Mouse (Mus musculus): ENCODE measurements around the gene Rapgef4. TPM values are rescaled to one million over a fixed set of nuclear protein-coding genes. Genes with fewer than 3 reads are reported as not detected.

The Rapgef4 gene
- polyA plus RNA-seq, 1 experiment: 11.4 TPM

DNA sequence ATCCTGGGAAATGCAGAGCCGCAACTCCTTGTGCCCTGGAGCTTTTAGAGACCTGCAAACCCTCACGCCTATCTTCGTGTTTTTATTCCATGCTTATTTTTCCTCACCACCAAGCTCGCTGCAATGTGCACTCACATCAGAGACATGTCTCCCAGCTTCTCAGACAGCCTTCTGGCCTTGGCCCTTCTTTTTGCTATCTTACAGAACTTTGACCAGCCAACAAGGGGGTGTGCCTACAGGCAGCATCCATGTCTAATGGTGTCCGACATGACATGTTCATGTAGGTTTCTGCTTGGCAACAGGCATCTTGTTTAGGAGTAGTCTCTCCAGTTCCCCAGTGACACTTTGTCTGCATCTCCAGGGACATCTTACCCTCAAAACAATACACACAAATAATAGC is 56.3 kb downstream of the Rapgef4 start:
- no peaks in the 10 kb centered on the region for H3K4me1 ChIP-seq (ENCODE audit: control insufficient read depth, insufficient read depth, low read length)
- DNase-seq: no peak
- no peak for TF ChIP-seq POLR2A (IDR thresholded peaks at IDR 0.05; ENCODE audit: borderline replicate concordance, extremely low read depth, low read depth, low read length)
- no peak for TF ChIP-seq CTCF (IDR thresholded peaks at IDR 0.05; ENCODE audit: insufficient read depth, low read length)
- WGBS: 97% methylated on average over 5 of the region's 5 CpGs
- H3K4me3 ChIP-seq (replicated peaks; ENCODE audit: extremely low read depth, low read depth, low read length): no peak overlapping the region

DNA sequence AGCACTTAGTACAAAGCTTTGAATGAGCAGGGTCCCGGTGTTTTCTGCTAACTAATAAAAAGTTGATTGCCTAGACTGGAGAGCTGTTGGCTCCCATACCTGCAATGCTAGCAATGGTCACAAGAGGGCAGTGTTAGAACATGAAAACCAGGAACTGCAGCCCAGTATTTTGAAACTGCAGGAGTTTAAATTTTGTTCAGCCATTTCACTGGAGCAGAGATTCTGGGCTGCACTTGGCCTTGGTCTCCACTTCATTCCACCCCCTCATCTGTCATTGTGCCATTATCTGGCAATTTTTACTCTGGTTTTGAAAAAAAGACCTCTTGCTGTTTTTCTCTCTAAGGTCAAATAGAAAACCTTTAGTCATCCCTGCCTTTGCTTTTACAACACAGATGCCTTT is 57.2 kb downstream of the Rapgef4 start:
- TF ChIP-seq POLR2A (IDR thresholded peaks at IDR 0.05; ENCODE audit: borderline replicate concordance, extremely low read depth, low read depth, low read length) (no peak), CTCF (IDR thresholded peaks at IDR 0.05; ENCODE audit: insufficient read depth, low read length) (peak; percentile 54)
- whole genome bisulfite sequencing: 8% methylated on average over 1 of the region's 1 CpGs
- peak; percentile 78 for DNase-seq
- no peaks in the 10 kb centered on the region for H3K4me1 ChIP-seq (ENCODE audit: control insufficient read depth, insufficient read depth, low read length)
- H3K4me3 ChIP-seq (replicated peaks; ENCODE audit: extremely low read depth, low read depth, low read length): no peak overlapping the region

- no peaks in the 10 kb centered on the region for H3K4me1 ChIP-seq (ENCODE audit: control insufficient read depth, insufficient read depth, low read length)
- TF ChIP-seq POLR2A (IDR thresholded peaks at IDR 0.05; ENCODE audit: borderline replicate concordance, extremely low read depth, low read depth, low read length) (no peak), CTCF (IDR thresholded peaks at IDR 0.05; ENCODE audit: insufficient read depth, low read length) (no peak)
- WGBS: 63% methylated on average over 18 of the region's 18 CpGs
- DNase-seq: peak; percentile 8
- peak overlapping the region; percentile 18 for H3K4me3 ChIP-seq (replicated peaks; ENCODE audit: extremely low read depth, low read depth, low read length)
These were observed 57.7 kb downstream of the Rapgef4 start for GRCm38 (mm10) chr2:72038651-72039251.

GRCm38 (mm10) chr2:72039522-72040045 is 58.5 kb downstream of the Rapgef4 start:
- no peak overlapping the region for H3K4me3 ChIP-seq (replicated peaks; ENCODE audit: extremely low read depth, low read depth, low read length)
- TF ChIP-seq CTCF (IDR thresholded peaks at IDR 0.05; ENCODE audit: insufficient read depth, low read length) (no peak), POLR2A (IDR thresholded peaks at IDR 0.05; ENCODE audit: borderline replicate concordance, extremely low read depth, low read depth, low read length) (no peak)
- 85% methylated on average over 8 of the region's 8 CpGs for WGBS
- no peaks in the 10 kb centered on the region for H3K4me1 ChIP-seq (ENCODE audit: control insufficient read depth, insufficient read depth, low read length)
- no peak for DNase-seq

DNA sequence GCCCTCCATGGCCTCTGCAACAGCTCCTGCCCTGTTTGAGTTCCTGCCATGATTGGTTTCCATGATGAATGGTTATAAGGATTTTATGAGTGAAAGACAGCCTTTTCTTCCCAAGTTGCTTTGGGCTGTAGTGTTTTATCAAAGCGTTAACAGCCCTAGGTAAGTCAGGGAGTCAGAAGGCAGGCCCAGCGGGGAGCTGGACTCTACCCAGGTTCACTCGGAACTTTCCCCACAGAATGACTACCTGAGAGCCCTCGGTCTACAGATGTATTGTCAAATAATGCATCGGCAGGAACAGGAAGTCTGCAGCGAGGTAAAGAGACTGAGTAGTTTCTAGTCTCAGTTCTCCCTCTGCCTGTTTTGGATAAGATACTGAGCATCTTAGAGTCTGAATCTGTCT is 60.0 kb downstream of the Rapgef4 start:
- DNase-seq: no peak
- WGBS: 74% methylated on average over 6 of the region's 6 CpGs
- TF ChIP-seq CTCF (IDR thresholded peaks at IDR 0.05; ENCODE audit: insufficient read depth, low read length) (no peak), POLR2A (IDR thresholded peaks at IDR 0.05; ENCODE audit: borderline replicate concordance, extremely low read depth, low read depth, low read length) (no peak)

GRCm38 (mm10) chr2:72042093-72042492 is 61.1 kb downstream of the Rapgef4 start:
- TF ChIP-seq CTCF (IDR thresholded peaks at IDR 0.05; ENCODE audit: insufficient read depth, low read length) (no peak), POLR2A (IDR thresholded peaks at IDR 0.05; ENCODE audit: borderline replicate concordance, extremely low read depth, low read depth, low read length) (no peak)
- DNase-seq: no peak
- H3K4me3 ChIP-seq (replicated peaks; ENCODE audit: extremely low read depth, low read depth, low read length): no peak overlapping the region
- WGBS: 88% methylated on average over 10 of the region's 10 CpGs
- no peaks in the 10 kb centered on the region for H3K4me1 ChIP-seq (ENCODE audit: control insufficient read depth, insufficient read depth, low read length)

More for the DNA sequence above, 60.0 kb downstream of the Rapgef4 start:
- H3K4me3 ChIP-seq (replicated peaks; ENCODE audit: extremely low read depth, low read depth, low read length): no peak overlapping the region
- H3K4me1 ChIP-seq (ENCODE audit: control insufficient read depth, insufficient read depth, low read length): no peaks in the 10 kb centered on the region

- TF ChIP-seq CTCF (IDR thresholded peaks at IDR 0.05; ENCODE audit: insufficient read depth, low read length): 0 out of 2 replicates have a peak, but pooled peaks have one; percentile 19
- no peak for TF ChIP-seq POLR2A (IDR thresholded peaks at IDR 0.05; ENCODE audit: borderline replicate concordance, extremely low read depth, low read depth, low read length)
- no peaks in the 10 kb centered on the region for H3K4me1 ChIP-seq (ENCODE audit: control insufficient read depth, insufficient read depth, low read length)
- no peak for DNase-seq
- no peak overlapping the region for H3K4me3 ChIP-seq (replicated peaks; ENCODE audit: extremely low read depth, low read depth, low read length)
- WGBS: 28% methylated on average over 6 of the region's 6 CpGs
These were observed 63.2 kb downstream of the Rapgef4 start for GRCm38 (mm10) chr2:72044191-72044590.

- no peaks in the 10 kb centered on the region for H3K4me1 ChIP-seq (ENCODE audit: control insufficient read depth, insufficient read depth, low read length)
- WGBS: 92% methylated on average over 8 of the region's 8 CpGs
- DNase-seq: no peak
- H3K4me3 ChIP-seq (replicated peaks; ENCODE audit: extremely low read depth, low read depth, low read length): no peak overlapping the region
- no peak for TF ChIP-seq POLR2A (IDR thresholded peaks at IDR 0.05; ENCODE audit: borderline replicate concordance, extremely low read depth, low read depth, low read length)
- no peak for TF ChIP-seq CTCF (IDR thresholded peaks at IDR 0.05; ENCODE audit: insufficient read depth, low read length)
These were observed 64.0 kb downstream of the Rapgef4 start for GRCm38 (mm10) chr2:72045024-72045423.

DNA sequence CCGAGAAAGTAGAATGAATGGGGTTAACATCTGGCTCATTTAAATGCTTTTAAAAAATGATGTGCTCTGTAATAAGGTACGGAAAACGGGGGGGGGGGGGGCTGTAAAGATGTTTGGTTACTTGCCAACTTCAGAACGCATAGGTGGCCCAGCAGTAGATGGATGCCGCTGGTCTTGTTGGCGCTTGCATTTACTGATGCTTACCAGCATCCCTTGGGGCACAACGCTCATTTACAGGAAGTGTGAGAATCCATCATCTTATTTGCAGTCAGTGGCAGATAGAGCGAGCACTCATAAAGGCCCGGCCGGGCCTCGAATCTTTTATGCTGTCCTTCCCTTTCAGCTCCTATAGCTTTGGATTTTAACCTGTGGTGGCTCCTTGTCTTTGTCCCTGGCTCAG is 64.6 kb downstream of the Rapgef4 start:
- Histone ChIP-seq H3K4me1 (ENCODE audit: control insufficient read depth, insufficient read depth, low read length) (no peaks in the 10 kb centered on the region), H3K4me3 (replicated peaks; ENCODE audit: extremely low read depth, low read depth, low read length) (no peak overlapping the region)
- 58% methylated on average over 11 of the region's 11 CpGs for WGBS
- TF ChIP-seq CTCF (IDR thresholded peaks at IDR 0.05; ENCODE audit: insufficient read depth, low read length) (no peak), POLR2A (IDR thresholded peaks at IDR 0.05; ENCODE audit: borderline replicate concordance, extremely low read depth, low read depth, low read length) (no peak)
- no peak for DNase-seq

- no peak overlapping the region for H3K4me3 ChIP-seq (replicated peaks; ENCODE audit: extremely low read depth, low read depth, low read length)
- TF ChIP-seq POLR2A (IDR thresholded peaks at IDR 0.05; ENCODE audit: borderline replicate concordance, extremely low read depth, low read depth, low read length) (no peak), CTCF (IDR thresholded peaks at IDR 0.05; ENCODE audit: insufficient read depth, low read length) (no peak)
- 70% methylated on average over 7 of the region's 7 CpGs for WGBS
- H3K4me1 ChIP-seq (ENCODE audit: control insufficient read depth, insufficient read depth, low read length): no peaks in the 10 kb centered on the region
- no peak for DNase-seq
These were observed 69.4 kb downstream of the Rapgef4 start for GRCm38 (mm10) chr2:72050451-72050850.
